Mouse (Mus musculus): ENCODE measurements around the gene Zfp277.

- no peak for TF ChIP-seq CTCF (IDR thresholded peaks at IDR 0.05; ENCODE audit: insufficient read depth, low read length)
- TF ChIP-seq POLR2A (IDR thresholded peaks at IDR 0.05; ENCODE audit: borderline replicate concordance, extremely low read depth, low read depth, low read length), result no peak
Measured at GRCm38 (mm10) chr12:40315146-40315545, 130.6 kb downstream of the Zfp277 start.

All from lung, adult 2 months (tissue).